Mouse (Mus musculus): ENCODE results near the gene Slit3. TPM values are rescaled to one million over a fixed set of nuclear protein-coding genes. Genes with fewer than 3 reads are reported as not detected.

Gene Slit3
- polyA plus RNA-seq, 1 experiment from 2014 or later = 7.4 TPM

- Histone ChIP-seq H3K4me2 (ENCODE audit: low read depth, low read length, severe bottlenecking) (no peak overlapping the region), H3K4me3 (ENCODE audit: low read depth, low read length) (no peak overlapping the region), H3K27me3 (ENCODE audit: control insufficient read depth, insufficient read depth, low read length) (no peaks in the 10 kb centered on the region; the same call in 1 of the 2 replicates), H3K27ac (ENCODE audit: low read depth, low read length) (no peak overlapping the region), H3K4me1 (replicated peaks; ENCODE audit: control insufficient read depth, insufficient read depth, low read length) (0 out of 2 replicates have a peak, but pooled peaks cover 2% of the 10 kb centered on the region), H3K9ac (ENCODE audit: low read length) (no peak overlapping the region), H3K9me3 (ENCODE audit: control insufficient read depth, low read length) (no peaks in the 10 kb centered on the region; the same call in 1 of the 2 replicates), H3K36me3 (ENCODE audit: control insufficient read depth, insufficient read depth, low read length) (no peaks in the 10 kb centered on the region)
- ATAC-seq (replicated peaks; ENCODE audit: low FRiP score) (no peak), DNase-seq (ENCODE audit: low spot score) (no peak)
- 73% methylated on average over 5 of the region's 5 CpGs for WGBS
These were observed 487.8 kb downstream of the Slit3 start for GRCm38 (mm10) chr11:35608794-35609193.

- Histone ChIP-seq H3K27me3 (ENCODE audit: control insufficient read depth, insufficient read depth, low read length) (no peaks in the 10 kb centered on the region; the same call in 1 of the 2 replicates), H3K9ac (ENCODE audit: low read length) (no peak overlapping the region), H3K4me1 (replicated peaks; ENCODE audit: control insufficient read depth, insufficient read depth, low read length) (0 out of 2 replicates have a peak, but pooled peaks cover 2% of the 10 kb centered on the region), H3K36me3 (ENCODE audit: control insufficient read depth, insufficient read depth, low read length) (no peaks in the 10 kb centered on the region), H3K4me3 (ENCODE audit: low read depth, low read length) (no peak overlapping the region), H3K4me2 (ENCODE audit: low read depth, low read length, severe bottlenecking) (no peak overlapping the region), H3K27ac (ENCODE audit: low read depth, low read length) (no peak overlapping the region), H3K9me3 (ENCODE audit: control insufficient read depth, low read length) (no peaks in the 10 kb centered on the region)
- 30% methylated on average over 13 of the region's 13 CpGs for WGBS
- ATAC-seq (replicated peaks; ENCODE audit: low FRiP score) = no peak
- no peak for DNase-seq (ENCODE audit: low spot score)
These were observed 491.4 kb downstream of the Slit3 start for GRCm38 (mm10) chr11:35612262-35612896.

- Histone ChIP-seq H3K9me3 (ENCODE audit: control insufficient read depth, low read length) (no peaks in the 10 kb centered on the region), H3K9ac (ENCODE audit: low read length) (no peak overlapping the region), H3K4me3 (ENCODE audit: low read depth, low read length) (no peak overlapping the region), H3K27me3 (ENCODE audit: control insufficient read depth, insufficient read depth, low read length) (no peaks in the 10 kb centered on the region; the same call in 1 of the 2 replicates), H3K36me3 (ENCODE audit: control insufficient read depth, insufficient read depth, low read length) (no peaks in the 10 kb centered on the region), H3K4me1 (replicated peaks; ENCODE audit: control insufficient read depth, insufficient read depth, low read length) (0 out of 2 replicates have a peak, but pooled peaks cover 2% of the 10 kb centered on the region), H3K27ac (ENCODE audit: low read depth, low read length) (no peak overlapping the region), H3K4me2 (ENCODE audit: low read depth, low read length, severe bottlenecking) (no peak overlapping the region)
- 25% methylated on average over 3 of the region's 3 CpGs for WGBS
- no peak for DNase-seq (ENCODE audit: low spot score)
- no peak for ATAC-seq (replicated peaks; ENCODE audit: low FRiP score)
These were observed 493.5 kb downstream of the Slit3 start for GRCm38 (mm10) chr11:35614530-35614929.

GRCm38 (mm10) chr11:35619421-35619820 is 498.4 kb downstream of the Slit3 start:
- H3K4me1 ChIP-seq (replicated peaks; ENCODE audit: control insufficient read depth, insufficient read depth, low read length) = no peaks in the 10 kb centered on the region
- H3K4me3 ChIP-seq (ENCODE audit: low read depth, low read length) = no peak overlapping the region
- no peak overlapping the region for H3K27ac ChIP-seq (ENCODE audit: low read depth, low read length)
- no peaks in the 10 kb centered on the region for H3K27me3 ChIP-seq (ENCODE audit: control insufficient read depth, insufficient read depth, low read length)
- no peak overlapping the region for H3K9ac ChIP-seq (ENCODE audit: low read length)
- H3K4me2 ChIP-seq (ENCODE audit: low read depth, low read length, severe bottlenecking) = no peak overlapping the region
- ATAC-seq (replicated peaks; ENCODE audit: low FRiP score) (no peak), DNase-seq (ENCODE audit: low spot score) (no peak)
- H3K9me3 ChIP-seq (ENCODE audit: control insufficient read depth, low read length) = no peaks in the 10 kb centered on the region
- no peaks in the 10 kb centered on the region for H3K36me3 ChIP-seq (ENCODE audit: control insufficient read depth, insufficient read depth, low read length)
- WGBS = 75% methylated on average over 14 of the region's 14 CpGs

GRCm38 (mm10) chr11:35622736-35623135 is 501.7 kb downstream of the Slit3 start:
- H3K4me1 ChIP-seq (replicated peaks; ENCODE audit: control insufficient read depth, insufficient read depth, low read length) = no peaks in the 10 kb centered on the region
- no peak overlapping the region for H3K4me3 ChIP-seq (ENCODE audit: low read depth, low read length)
- no peaks in the 10 kb centered on the region for H3K27me3 ChIP-seq (ENCODE audit: control insufficient read depth, insufficient read depth, low read length)
- H3K27ac ChIP-seq (ENCODE audit: low read depth, low read length) = no peak overlapping the region
- no peak overlapping the region for H3K4me2 ChIP-seq (ENCODE audit: low read depth, low read length, severe bottlenecking)
- no peak overlapping the region for H3K9ac ChIP-seq (ENCODE audit: low read length)
- H3K9me3 ChIP-seq (ENCODE audit: control insufficient read depth, low read length) = no peaks in the 10 kb centered on the region
- H3K36me3 ChIP-seq (ENCODE audit: control insufficient read depth, insufficient read depth, low read length) = no peaks in the 10 kb centered on the region
- 89% methylated on average over 3 of the region's 3 CpGs for WGBS
- DNase-seq (ENCODE audit: low spot score) (no peak), ATAC-seq (replicated peaks; ENCODE audit: low FRiP score) (no peak)

- Histone ChIP-seq H3K9ac (ENCODE audit: low read length) (no peak overlapping the region), H3K4me1 (replicated peaks; ENCODE audit: control insufficient read depth, insufficient read depth, low read length) (no peaks in the 10 kb centered on the region), H3K27me3 (ENCODE audit: control insufficient read depth, insufficient read depth, low read length) (no peaks in the 10 kb centered on the region), H3K36me3 (ENCODE audit: control insufficient read depth, insufficient read depth, low read length) (no peaks in the 10 kb centered on the region), H3K27ac (ENCODE audit: low read depth, low read length) (no peak overlapping the region), H3K4me3 (ENCODE audit: low read depth, low read length) (no peak overlapping the region), H3K9me3 (ENCODE audit: control insufficient read depth, low read length) (no peaks in the 10 kb centered on the region), H3K4me2 (ENCODE audit: low read depth, low read length, severe bottlenecking) (no peak overlapping the region)
- ATAC-seq (replicated peaks; ENCODE audit: low FRiP score) (no peak), DNase-seq (ENCODE audit: low spot score) (no peak)
- 91% methylated on average over 21 of the region's 21 CpGs for WGBS
These were observed 503.7 kb downstream of the Slit3 start for GRCm38 (mm10) chr11:35624515-35625270.

GRCm38 (mm10) chr11:35625576-35625975 is 504.6 kb downstream of the Slit3 start:
- Histone ChIP-seq H3K4me1 (replicated peaks; ENCODE audit: control insufficient read depth, insufficient read depth, low read length) (no peaks in the 10 kb centered on the region), H3K9me3 (ENCODE audit: control insufficient read depth, low read length) (no peaks in the 10 kb centered on the region), H3K9ac (ENCODE audit: low read length) (no peak overlapping the region), H3K36me3 (ENCODE audit: control insufficient read depth, insufficient read depth, low read length) (no peaks in the 10 kb centered on the region), H3K27me3 (ENCODE audit: control insufficient read depth, insufficient read depth, low read length) (no peaks in the 10 kb centered on the region), H3K27ac (ENCODE audit: low read depth, low read length) (no peak overlapping the region), H3K4me3 (ENCODE audit: low read depth, low read length) (no peak overlapping the region), H3K4me2 (ENCODE audit: low read depth, low read length, severe bottlenecking) (no peak overlapping the region)
- 71% methylated on average over 5 of the region's 6 CpGs for WGBS
- no peak for ATAC-seq (replicated peaks; ENCODE audit: low FRiP score)
- no peak for DNase-seq (ENCODE audit: low spot score)

- Histone ChIP-seq H3K4me2 (ENCODE audit: low read depth, low read length, severe bottlenecking) (no peak overlapping the region), H3K9me3 (ENCODE audit: control insufficient read depth, low read length) (no peaks in the 10 kb centered on the region), H3K4me1 (replicated peaks; ENCODE audit: control insufficient read depth, insufficient read depth, low read length) (no peaks in the 10 kb centered on the region), H3K4me3 (ENCODE audit: low read depth, low read length) (no peak overlapping the region), H3K27ac (ENCODE audit: low read depth, low read length) (no peak overlapping the region), H3K36me3 (ENCODE audit: control insufficient read depth, insufficient read depth, low read length) (no peaks in the 10 kb centered on the region), H3K27me3 (ENCODE audit: control insufficient read depth, insufficient read depth, low read length) (no peaks in the 10 kb centered on the region), H3K9ac (ENCODE audit: low read length) (no peak overlapping the region)
- WGBS = 88% methylated on average over 10 of the region's 10 CpGs
- DNase-seq (ENCODE audit: low spot score) (no peak), ATAC-seq (replicated peaks; ENCODE audit: low FRiP score) (no peak)
These were observed 505.3 kb downstream of the Slit3 start for GRCm38 (mm10) chr11:35626161-35626885.
